Mouse (Mus musculus) intestine, embryonic 16.5 days (tissue): ENCODE results near the gene Tulp2. TPM values are rescaled to one million over a fixed set of nuclear protein-coding genes. Genes with fewer than 3 reads are reported as not detected.

Experiments used
- ATAC-seq: fragments of 200-750 bp; cut with Nextera tagmentation; 2 replicates; pipeline ENCODE4 v1.8.0; 2017; ENCODE audit warnings: moderate TSS enrichment, moderate library complexity
- H3K27ac ChIP-seq: fragments of 300-500 bp; sonication (generic); 2 replicates; pipeline ENCODE4 v1.5.1; 2014; ENCODE audit warnings: mild to moderate bottlenecking, low read length
- H3K27me3 ChIP-seq: fragments of 300-500 bp; sonication (generic); replicated peaks from 2 replicates; pipeline ENCODE4 v1.6.1; 2014; ENCODE audit warnings: low read length, control low read depth, mixed read lengths; ENCODE audit not compliant: control insufficient read depth, insufficient read depth
- H3K36me3 ChIP-seq: fragments of 300-500 bp; sonication (generic); 2 replicates; pipeline ENCODE4 v1.6.1; 2014; ENCODE audit warnings: low read length, control low read depth; ENCODE audit not compliant: control insufficient read depth, insufficient read depth
- H3K4me1 ChIP-seq: fragments of 300-500 bp; sonication (generic); 2 replicates; pipeline ENCODE4 v1.6.1; 2014; ENCODE audit warnings: low read length, control low read depth, mixed read lengths; ENCODE audit not compliant: control insufficient read depth, insufficient read depth
- H3K4me2 ChIP-seq: fragments of 300-500 bp; sonication (generic); 2 replicates; pipeline ENCODE4 v1.6.1; 2014; ENCODE audit warnings: low read depth, low read length, control low read depth
- H3K4me3 ChIP-seq: fragments of 300-500 bp; sonication (generic); 2 replicates; pipeline ENCODE4 v1.5.1; 2014; ENCODE audit warnings: mild to moderate bottlenecking, low read length
- H3K9ac ChIP-seq: fragments of 300-500 bp; sonication (generic); 2 replicates; pipeline ENCODE4 v1.6.1; 2014; ENCODE audit warnings: low read depth, low read length
- H3K9me3 ChIP-seq: fragments of 300-500 bp; sonication (generic); 2 replicates; pipeline ENCODE4 v1.6.1; 2016; ENCODE audit warnings: low read length, control low read depth; ENCODE audit not compliant: control insufficient read depth
- WGBS: fragments of 180-500 bp; shearing (Covaris S2); extraction: QIAGEN DNeasy Blood & Tissue Kit; methylation state at CpG from one replicate; pipeline ENCODE4 v1.1.7; 2014; 5-methylcytosine and 5-hydroxymethylcytosine counted together
- polyA plus RNA-seq: library from polyadenylated mRNA; unstranded; fragments of >200 nt; fragmentation: Nextera tagmentation; extraction: Ambion mirVana; gene quantifications from 2 replicates; pipeline ENCODE4 v1.2.1, GENCODE M21; 2015

Tulp2 gene
- polyA plus RNA-seq, 1 experiment from 2014 or later: 0.93 TPM

DNA sequence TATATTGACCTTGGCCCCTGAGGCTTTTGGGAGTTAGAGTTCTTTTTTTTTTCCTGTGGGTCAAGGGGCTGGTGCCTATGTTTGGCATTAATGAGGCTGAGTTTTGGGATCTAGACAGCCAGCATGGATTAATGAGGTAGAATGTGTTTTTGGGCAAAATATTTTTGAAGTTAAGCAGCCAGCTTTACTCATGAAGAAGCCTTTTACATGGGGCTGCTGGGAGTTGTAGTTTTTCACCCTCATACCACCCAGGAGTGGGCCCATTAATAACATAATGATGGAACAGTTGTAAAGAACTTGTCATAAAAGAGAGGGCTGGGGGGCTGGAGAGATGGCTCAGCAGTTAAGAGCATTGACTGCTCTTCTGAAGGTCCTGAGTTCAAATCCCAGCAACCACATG lies 35.1 kb upstream of the Tulp2 start:
- H3K4me3 ChIP-seq: no peak overlapping the region
- H3K36me3 ChIP-seq: peaks cover 7% of the 10 kb centered on the region; the same call in 1 of the 2 replicates
- no peaks in the 10 kb centered on the region for H3K27me3 ChIP-seq
- H3K4me2 ChIP-seq: no peak overlapping the region
- no peak overlapping the region for H3K9ac ChIP-seq
- ATAC-seq: no peak
- H3K4me1 ChIP-seq: no peaks in the 10 kb centered on the region
- no peak overlapping the region for H3K27ac ChIP-seq
- no peaks in the 10 kb centered on the region for H3K9me3 ChIP-seq

DNA sequence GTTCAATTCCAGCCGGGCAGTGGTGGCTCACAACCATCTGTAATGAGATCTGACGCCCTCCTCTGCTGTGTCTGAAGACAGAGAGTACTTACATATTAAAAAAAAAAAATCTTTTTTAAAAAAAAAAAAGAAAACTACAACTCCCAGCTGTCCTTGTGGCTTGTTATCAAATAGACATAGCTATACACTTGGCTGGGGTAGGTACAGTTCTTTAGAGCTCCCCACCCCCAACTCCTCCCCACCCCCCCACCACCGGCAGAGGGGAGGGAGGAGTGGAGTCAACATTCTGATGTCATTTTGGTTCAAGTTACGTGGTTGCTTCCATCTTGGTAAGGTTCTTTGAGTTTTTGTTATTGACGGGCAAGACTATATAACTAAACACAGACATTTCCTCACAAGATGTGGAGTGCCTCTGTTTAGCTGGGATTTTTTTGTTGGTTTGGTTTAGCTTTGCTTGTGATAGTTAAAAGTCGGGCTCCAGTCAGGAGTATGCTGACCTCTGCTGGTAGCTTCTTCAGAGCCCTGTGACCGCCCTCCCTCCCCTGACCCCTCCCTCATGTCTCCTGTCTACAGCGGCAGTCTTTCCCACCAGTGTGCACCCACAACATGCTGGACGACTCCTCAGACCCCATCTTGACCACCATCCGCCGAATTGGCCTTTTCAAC lies 34.2 kb upstream of the Tulp2 start:
- H3K36me3 ChIP-seq: peaks cover 7% of the 10 kb centered on the region; the same call in 1 of the 2 replicates
- 39% methylated on average over 11 of the region's 11 CpGs for WGBS

DNA sequence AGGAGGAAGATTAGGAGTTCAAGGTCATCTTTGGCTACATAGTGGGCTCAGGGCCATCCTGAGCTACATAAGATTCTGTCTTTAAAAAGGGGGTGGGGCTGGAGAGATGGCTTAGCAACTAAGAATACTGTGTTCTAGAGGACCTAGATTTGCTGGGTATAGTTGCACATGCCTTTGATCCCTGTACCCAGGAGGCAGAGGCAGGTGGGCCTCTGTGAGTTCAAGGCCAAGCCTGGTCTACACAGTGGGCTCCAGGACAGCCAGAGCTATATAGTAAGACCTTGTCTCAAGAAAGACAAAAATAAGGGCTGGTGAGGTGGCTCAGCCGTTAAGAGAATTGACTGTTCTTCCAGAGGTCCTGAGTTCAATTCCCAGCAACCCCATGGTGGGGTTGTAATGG lies 31.7 kb upstream of the Tulp2 start:
- no peaks in the 10 kb centered on the region for H3K27me3 ChIP-seq
- no peak for ATAC-seq
- 0 out of 2 replicates have a peak, but pooled peaks cover 4% of the 10 kb centered on the region for H3K36me3 ChIP-seq
- H3K4me2 ChIP-seq: no peak overlapping the region
- no peaks in the 10 kb centered on the region for H3K9me3 ChIP-seq
- H3K9ac ChIP-seq: no peak overlapping the region
- H3K27ac ChIP-seq: no peak overlapping the region
- no peaks in the 10 kb centered on the region for H3K4me1 ChIP-seq
- 96% methylated on average over 1 of the region's 1 CpGs for WGBS
- H3K4me3 ChIP-seq: no peak overlapping the region

More for the DNA sequence above, 34.2 kb upstream of the Tulp2 start:
- Histone ChIP-seq H3K27me3 (no peaks in the 10 kb centered on the region), H3K4me2 (no peak overlapping the region), H3K4me1 (no peaks in the 10 kb centered on the region), H3K9me3 (no peaks in the 10 kb centered on the region), H3K4me3 (no peak overlapping the region), H3K27ac (no peak overlapping the region), H3K9ac (no peak overlapping the region)
- ATAC-seq: peak; percentile 37; the same call in 1 of the 2 replicates

DNA sequence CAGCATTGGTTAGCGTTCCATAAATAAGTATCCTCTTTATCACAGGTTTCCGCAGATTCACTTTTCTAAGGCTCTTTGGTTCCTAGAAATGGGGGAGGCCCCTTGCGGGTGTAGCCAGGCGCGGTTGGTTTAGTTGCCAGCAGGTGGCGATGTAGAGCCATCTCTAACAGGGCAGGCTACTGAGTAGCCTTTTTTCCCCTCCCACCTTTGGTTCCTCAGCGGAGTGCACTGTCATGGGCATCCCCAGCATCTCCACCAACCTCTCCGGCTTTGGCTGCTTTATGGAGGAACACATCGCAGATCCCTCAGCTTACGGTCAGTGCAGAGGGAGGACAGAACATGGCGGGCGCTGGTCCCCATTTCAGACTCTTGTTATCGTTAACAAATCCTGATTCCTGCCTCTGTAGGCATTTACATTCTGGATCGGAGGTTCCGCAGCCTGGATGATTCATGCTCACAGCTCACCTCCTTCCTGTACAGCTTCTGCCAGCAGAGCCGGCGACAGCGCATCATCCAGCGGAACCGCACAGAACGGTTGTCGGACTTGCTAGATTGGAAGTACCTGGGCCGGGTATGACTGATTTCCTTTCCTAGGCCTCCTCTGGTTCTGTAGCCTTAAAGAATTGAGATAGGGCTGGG lies 30.2 kb upstream of the Tulp2 start:
- no peak overlapping the region for H3K9ac ChIP-seq
- no peaks in the 10 kb centered on the region for H3K27me3 ChIP-seq
- H3K4me3 ChIP-seq: no peak overlapping the region
- no peak overlapping the region for H3K27ac ChIP-seq
- ATAC-seq: peak; percentile 82
- peaks cover 10% of the 10 kb centered on the region for H3K36me3 ChIP-seq
- no peak overlapping the region for H3K4me2 ChIP-seq
- no peaks in the 10 kb centered on the region for H3K9me3 ChIP-seq
- no peaks in the 10 kb centered on the region for H3K4me1 ChIP-seq
- WGBS: 60% methylated on average over 23 of the region's 23 CpGs

DNA sequence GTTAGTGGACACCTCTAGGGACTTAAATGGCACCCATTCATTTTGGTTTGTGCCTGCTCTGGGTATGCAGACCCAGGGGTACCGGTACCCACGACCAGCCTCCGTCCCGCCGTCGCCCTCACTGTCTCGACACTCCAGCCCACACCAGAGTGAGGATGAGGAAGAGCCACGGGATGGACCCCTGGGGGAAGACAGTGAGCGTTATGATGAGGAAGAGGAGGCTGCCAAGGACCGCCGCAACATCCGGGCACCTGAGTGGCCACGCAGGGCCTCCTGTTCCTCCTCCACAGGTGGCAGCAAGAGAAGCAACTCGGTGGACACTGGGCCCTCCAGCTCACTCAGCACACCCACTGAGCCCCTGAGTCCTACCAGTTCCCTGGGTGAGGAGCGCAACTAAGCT lies 26.7 kb upstream of the Tulp2 start:
- peaks cover 17% of the 10 kb centered on the region for H3K36me3 ChIP-seq
- no peaks in the 10 kb centered on the region for H3K9me3 ChIP-seq
- H3K4me2 ChIP-seq: no peak overlapping the region
- no peaks in the 10 kb centered on the region for H3K27me3 ChIP-seq
- H3K4me3 ChIP-seq: no peak overlapping the region
- H3K27ac ChIP-seq: no peak overlapping the region
- 88% methylated on average over 15 of the region's 15 CpGs for WGBS
- H3K9ac ChIP-seq: no peak overlapping the region
- H3K4me1 ChIP-seq: peaks cover 10% of the 10 kb centered on the region
- no peak for ATAC-seq

DNA sequence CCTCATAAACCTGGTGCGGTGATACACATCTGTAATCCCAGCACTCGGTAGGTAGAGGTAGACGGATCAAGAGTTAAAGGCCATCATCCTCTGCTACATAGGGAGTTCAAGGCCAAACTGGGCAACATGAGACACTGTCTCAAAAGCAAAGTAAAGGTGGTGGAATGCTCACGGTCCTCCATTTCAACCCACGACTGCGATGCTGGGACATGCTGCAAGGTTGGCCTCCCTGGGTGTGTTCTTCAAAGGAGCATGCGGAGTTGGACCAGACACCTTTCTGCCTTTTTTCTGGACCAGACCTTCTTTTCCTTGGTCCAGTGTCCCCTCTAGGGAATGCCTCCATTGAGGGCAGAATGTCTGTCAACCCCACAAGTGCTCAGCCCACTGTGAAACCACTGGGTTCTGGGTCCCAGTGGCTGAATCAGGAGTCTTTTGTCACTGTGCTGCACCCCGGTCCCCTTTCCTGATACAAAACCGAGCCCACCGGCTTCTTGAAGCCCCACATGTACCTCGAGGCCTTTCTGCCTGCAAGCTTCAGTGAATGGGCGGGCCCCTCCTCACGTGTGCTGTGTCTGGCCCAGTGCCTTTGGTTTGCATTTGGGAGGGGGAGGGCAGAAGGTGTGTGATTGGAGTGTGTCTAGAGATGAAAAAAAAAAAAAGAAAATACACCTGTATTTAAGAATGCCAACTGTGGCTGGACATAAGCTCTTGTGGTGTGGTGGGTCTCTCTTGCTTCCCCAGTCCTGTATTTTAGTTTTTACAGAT lies 25.6 kb upstream of the Tulp2 start:
- H3K27me3 ChIP-seq: no peaks in the 10 kb centered on the region

DNA sequence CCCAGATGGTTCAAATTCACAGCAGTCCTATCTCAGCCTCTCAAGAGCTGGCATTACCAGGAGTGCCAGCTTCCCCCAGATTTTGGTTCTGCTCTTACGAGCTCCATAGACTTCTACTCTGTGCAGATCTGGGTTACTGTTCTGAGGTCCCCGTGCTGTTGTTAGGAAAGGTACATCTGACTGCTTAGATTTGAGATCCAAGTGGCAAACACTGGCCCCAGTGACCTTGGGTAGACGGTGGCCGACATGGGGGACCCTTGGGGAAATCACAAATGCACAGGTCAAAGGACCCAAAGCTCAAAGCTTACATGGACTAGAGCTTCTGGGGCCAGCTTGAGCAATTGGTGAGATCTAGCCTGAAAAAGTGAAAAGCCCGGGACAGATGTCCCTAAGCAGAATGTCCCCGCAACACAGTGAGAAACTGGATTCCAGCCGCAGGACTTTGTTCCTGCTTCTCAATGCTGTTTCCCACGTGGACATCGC lies 24.9 kb upstream of the Tulp2 start:
- Histone ChIP-seq H3K27ac (peak overlapping the region; percentile 92), H3K9me3 (no peaks in the 10 kb centered on the region), H3K27me3 (no peaks in the 10 kb centered on the region), H3K4me3 (no peak overlapping the region), H3K9ac (peak overlapping the region; percentile 77), H3K4me1 (peaks cover 25% of the 10 kb centered on the region), H3K4me2 (peak overlapping the region; percentile 67), H3K36me3 (peaks cover 17% of the 10 kb centered on the region)
- ATAC-seq: no peak
- WGBS: 34% methylated on average over 9 of the region's 9 CpGs

More for the DNA sequence above, 25.6 kb upstream of the Tulp2 start:
- H3K9me3 ChIP-seq: no peaks in the 10 kb centered on the region
- H3K36me3 ChIP-seq: peaks cover 17% of the 10 kb centered on the region
- H3K4me3 ChIP-seq: no peak overlapping the region
- H3K4me1 ChIP-seq: peaks cover 21% of the 10 kb centered on the region
- H3K27ac ChIP-seq: peak overlapping the region; percentile 33; the same call in 1 of the 2 replicates
- ATAC-seq: no peak
- H3K9ac ChIP-seq: 0 out of 2 replicates have a peak overlapping the region, but pooled peaks have one; percentile 19
- WGBS: 72% methylated on average over 13 of the region's 13 CpGs
- no peak overlapping the region for H3K4me2 ChIP-seq

DNA sequence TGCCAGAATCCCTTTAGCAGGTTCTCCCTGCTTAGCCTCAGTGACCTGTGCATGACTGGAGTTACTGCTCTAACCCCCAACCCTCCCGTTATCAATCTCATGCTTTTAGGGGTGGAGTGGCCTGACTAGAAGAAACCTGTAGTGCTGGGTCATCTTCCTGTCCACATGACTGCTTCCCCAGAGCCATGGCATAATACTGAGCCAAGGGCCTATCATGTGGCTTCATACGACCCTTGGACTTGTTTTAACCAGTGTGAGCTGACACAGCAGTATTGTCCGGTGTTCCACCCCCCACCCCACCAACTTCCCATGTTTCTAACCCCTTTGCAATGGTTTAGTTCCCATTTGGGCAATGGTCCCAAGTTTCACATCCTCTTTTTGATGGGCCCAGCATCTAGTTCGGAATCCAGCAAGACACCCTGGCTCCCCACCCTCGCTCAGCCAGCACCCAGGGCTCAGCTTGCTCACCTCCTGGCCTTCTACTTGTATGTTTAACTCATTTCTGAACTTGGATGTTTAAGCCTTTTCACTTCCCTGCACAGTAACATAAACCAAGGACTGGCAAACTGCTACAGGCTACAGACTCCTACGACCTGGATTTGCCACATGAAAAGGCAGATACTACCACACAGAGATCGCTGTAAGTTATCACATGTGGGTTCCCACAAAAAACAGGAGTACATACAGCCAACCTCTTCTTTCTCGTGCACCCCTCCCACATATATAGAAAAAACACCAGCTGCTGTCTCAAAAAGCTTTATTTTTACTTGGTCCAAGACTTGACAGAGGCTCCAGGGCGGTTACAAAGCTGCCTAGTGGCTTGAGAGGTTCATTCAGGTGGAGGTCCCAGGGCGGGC lies 24.2 kb upstream of the Tulp2 start:
- peak overlapping the region; percentile 77 for H3K9ac ChIP-seq

More for the DNA sequence above, 24.2 kb upstream of the Tulp2 start:
- 51% methylated on average over 10 of the region's 10 CpGs for WGBS
- H3K27ac ChIP-seq: peak overlapping the region; percentile 92
- H3K4me1 ChIP-seq: peaks cover 29% of the 10 kb centered on the region
- H3K36me3 ChIP-seq: peaks cover 17% of the 10 kb centered on the region
- no peaks in the 10 kb centered on the region for H3K27me3 ChIP-seq
- H3K4me2 ChIP-seq: peak overlapping the region; percentile 67
- ATAC-seq: peak; percentile 39
- peak overlapping the region; percentile 82 for H3K4me3 ChIP-seq
- H3K9me3 ChIP-seq: no peaks in the 10 kb centered on the region
